Mouse (Mus musculus) myocyte (in vitro differentiated cells): ENCODE measurements around the gene Chn2. TPM values are rescaled to one million over a fixed set of nuclear protein-coding genes. Genes with fewer than 3 reads are reported as not detected.

Experiments
- H3K27me3 ChIP-seq: one replicate; pipeline ENCODE4 v1.6.1; 2011; ENCODE audit not compliant: control insufficient read depth, insufficient read depth, insufficient read length
- H3K36me3 ChIP-seq: one replicate; pipeline ENCODE4 v1.6.1; 2011; ENCODE audit not compliant: control insufficient read depth, insufficient read depth
- H3K4me2 ChIP-seq: one replicate; pipeline ENCODE4 v1.6.1; 2011; ENCODE audit warnings: low read depth, control low read depth
- H3K4me3 ChIP-seq: one replicate; pipeline ENCODE4 v1.5.1; 2011; ENCODE audit warnings: mild to moderate bottlenecking, control low read depth, moderate library complexity
- H3K79me2 ChIP-seq: one replicate; pipeline ENCODE4 v1.6.1; 2011; ENCODE audit not compliant: control insufficient read depth, insufficient read depth
- H3ac ChIP-seq: one replicate; pipeline ENCODE4 v1.6.1; 2011; ENCODE audit not compliant: control insufficient read depth, insufficient read length
- CEBPB ChIP-seq: IDR thresholded peaks from 2 replicates; pipeline ENCODE4 v1.6.1; 2011; ENCODE audit warnings: mild to moderate bottlenecking, moderate library complexity; ENCODE audit not compliant: poor library complexity, insufficient read depth, severe bottlenecking
- E2F4 ChIP-seq: IDR thresholded peaks from one replicate; pipeline ENCODE4 v1.6.1; 2011; ENCODE audit warnings: mild to moderate bottlenecking, control low read depth, moderate library complexity; ENCODE audit not compliant: insufficient read depth
- MAX ChIP-seq: IDR thresholded peaks from one replicate; pipeline ENCODE4 v1.6.1; 2011; ENCODE audit warnings: low read depth, mild to moderate bottlenecking, control low read depth
- MYOD1 ChIP-seq, 3 experiments: IDR thresholded peaks; one replicate each; pipeline ENCODE4 v1.6.1; 2011; ENCODE audit warnings: control low read depth in 2 of 3, low read depth in 2 of 3, mild to moderate bottlenecking in 2 of 3, moderate library complexity in 1 of 3; ENCODE audit not compliant: insufficient read length in 2 of 3, control insufficient read depth in 1 of 3
- MYOG ChIP-seq, 3 experiments: IDR thresholded peaks; one replicate each; pipeline ENCODE4 v1.6.1; 2011; ENCODE audit warnings: control low read depth in 2 of 3, low read depth in 2 of 3, mild to moderate bottlenecking in 2 of 3; ENCODE audit not compliant: insufficient read length in 2 of 3, control insufficient read depth in 1 of 3, insufficient read depth in 1 of 3
- POLR2A ChIP-seq: IDR thresholded peaks from one replicate; pipeline ENCODE4 v1.6.1; 2011; ENCODE audit warnings: low read depth, mild to moderate bottlenecking, control low read depth, moderate library complexity; ENCODE audit not compliant: insufficient read length
- POLR2AphosphoS2 ChIP-seq: IDR thresholded peaks from one replicate; pipeline ENCODE4 v1.6.1; 2011; ENCODE audit warnings: low read depth, control low read depth; ENCODE audit not compliant: insufficient read length
- REST ChIP-seq: IDR thresholded peaks from one replicate; pipeline ENCODE4 v1.6.1; 2011; ENCODE audit warnings: mild to moderate bottlenecking, control low read depth, moderate library complexity; ENCODE audit not compliant: insufficient read depth, insufficient read length
- SRF ChIP-seq: IDR thresholded peaks from one replicate; pipeline ENCODE4 v1.6.1; 2011; ENCODE audit warnings: low read depth; ENCODE audit not compliant: control insufficient read depth, insufficient read length
- TCF12 ChIP-seq: IDR thresholded peaks from one replicate; pipeline ENCODE4 v1.6.1; 2011; ENCODE audit warnings: mild to moderate bottlenecking, control low read depth; ENCODE audit not compliant: poor library complexity, insufficient read depth, severe bottlenecking
- TCF3 ChIP-seq: IDR thresholded peaks from one replicate; pipeline ENCODE4 v1.6.1; 2011; ENCODE audit warnings: low read depth, control low read depth; ENCODE audit not compliant: insufficient read length
- USF1 ChIP-seq: IDR thresholded peaks from one replicate; pipeline ENCODE4 v1.6.1; 2011; ENCODE audit warnings: low read depth, mild to moderate bottlenecking, control low read depth, moderate library complexity
- polyA plus RNA-seq: library from polyadenylated mRNA; unstranded; fragments of >200 nt; fragmentation: generic; extraction: Trizol; gene quantifications from one replicate; pipeline ENCODE4 v1.2.1, GENCODE M21; 2012; ENCODE audit warnings: missing spikeins

Chn2 gene
- polyA plus RNA-seq, 1 experiment, result 6.5 TPM

DNA sequence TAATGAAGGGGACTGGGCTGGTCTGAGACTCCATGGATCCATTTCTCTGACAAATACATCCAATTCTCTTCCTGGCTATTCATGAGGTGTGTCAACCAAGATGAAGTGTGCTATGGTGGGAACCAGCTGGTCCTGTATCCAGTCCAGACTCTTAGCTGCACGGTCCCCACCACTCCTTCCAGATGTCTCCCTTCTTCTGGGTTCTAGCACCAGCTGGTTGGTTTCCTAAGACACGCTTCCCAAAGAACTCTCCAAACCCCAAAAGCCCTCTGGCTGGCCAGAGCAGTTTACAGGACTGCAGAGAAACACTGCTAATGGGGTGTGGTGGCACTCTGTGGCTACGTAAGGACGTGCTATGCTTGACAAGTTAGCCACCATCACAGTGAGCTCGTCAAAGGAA is 20.5 kb upstream of the Chn2 start:
- Histone ChIP-seq H3ac (no peak overlapping the region), H3K27me3 (no peaks in the 10 kb centered on the region), H3K4me2 (no peak overlapping the region), H3K4me3 (no peak overlapping the region), H3K36me3 (no peaks in the 10 kb centered on the region), H3K79me2 (no peaks in the 10 kb centered on the region)
- TF ChIP-seq POLR2AphosphoS2, result no peak
- no peak for TF ChIP-seq TCF12

DNA sequence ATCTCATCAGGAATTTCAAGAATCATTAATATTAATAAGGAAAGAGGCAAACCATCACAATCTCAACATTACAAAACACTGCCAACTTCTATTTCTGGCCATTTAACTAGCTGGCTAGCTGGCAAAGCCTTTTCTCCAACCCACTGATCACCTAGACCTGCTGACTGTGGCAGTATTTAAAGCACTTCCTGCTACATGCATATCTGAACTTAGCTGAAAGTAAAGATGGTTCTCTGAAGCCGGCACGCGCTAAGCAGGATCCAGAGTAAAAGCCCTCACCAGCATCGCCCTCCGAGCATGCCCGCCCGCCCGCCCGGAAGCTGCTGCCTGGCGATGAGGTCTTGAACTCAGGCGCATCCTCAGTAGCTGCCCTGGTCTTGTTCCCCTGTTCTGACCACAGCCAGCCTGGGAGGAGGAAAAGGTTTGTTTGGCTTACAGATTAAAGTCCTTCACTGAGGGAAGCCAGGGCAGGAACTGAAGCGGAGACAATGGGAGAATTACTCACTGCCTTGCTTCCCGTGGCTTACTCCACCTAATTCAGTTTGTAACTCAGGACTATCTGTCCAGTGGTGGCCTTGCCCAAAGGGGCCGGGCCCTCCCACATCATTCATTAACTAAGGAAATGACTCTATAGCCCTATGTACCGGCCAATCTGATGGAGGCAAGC is 18.1 kb upstream of the Chn2 start:
- Histone ChIP-seq H3K4me3 (no peak overlapping the region), H3K27me3 (no peaks in the 10 kb centered on the region), H3K79me2 (no peaks in the 10 kb centered on the region), H3K36me3 (no peaks in the 10 kb centered on the region), H3K4me2 (no peak overlapping the region), H3ac (no peak overlapping the region)
- no peak for TF ChIP-seq CEBPB
- TF ChIP-seq E2F4, result no peak
- TF ChIP-seq MYOG (IDR thresholded peaks at IDR 0.05; ENCODE audit: control insufficient read depth in 1 of 3, insufficient read depth in 1 of 3, insufficient read length in 2 of 3, low read depth in 2 of 3), result no peak
- no peak for TF ChIP-seq TCF3
- TF ChIP-seq POLR2A, result no peak
- no peak for TF ChIP-seq TCF12
- no peak for TF ChIP-seq REST
- no peak for TF ChIP-seq MAX
- TF ChIP-seq SRF, result no peak
- no peak for TF ChIP-seq USF1
- no peak for TF ChIP-seq POLR2AphosphoS2
- TF ChIP-seq MYOD1 (IDR thresholded peaks at IDR 0.05; ENCODE audit: control insufficient read depth in 1 of 3, insufficient read length in 2 of 3, low read depth in 2 of 3), result no peak

DNA sequence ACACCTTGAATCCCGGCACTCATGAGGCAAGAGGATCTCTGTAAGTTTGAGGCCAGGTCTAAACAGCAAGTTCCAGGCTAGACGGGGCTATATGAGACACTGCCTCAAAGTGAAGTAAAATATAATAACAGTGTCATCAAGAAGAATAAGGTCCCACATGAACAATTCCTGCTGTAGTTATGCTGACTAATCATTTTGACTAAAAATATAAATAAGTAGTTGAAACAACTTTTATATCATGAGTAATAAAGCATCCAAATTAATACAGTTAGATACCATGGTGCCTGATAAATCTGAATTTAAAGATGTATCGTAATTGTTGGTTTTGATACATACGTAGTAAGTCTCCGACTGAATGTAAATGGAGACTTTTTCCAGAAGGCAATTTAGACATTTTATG is 15.5 kb upstream of the Chn2 start:
- TF ChIP-seq POLR2A, result no peak
- no peak for TF ChIP-seq CEBPB
- no peak overlapping the region for H3K4me3 ChIP-seq

DNA sequence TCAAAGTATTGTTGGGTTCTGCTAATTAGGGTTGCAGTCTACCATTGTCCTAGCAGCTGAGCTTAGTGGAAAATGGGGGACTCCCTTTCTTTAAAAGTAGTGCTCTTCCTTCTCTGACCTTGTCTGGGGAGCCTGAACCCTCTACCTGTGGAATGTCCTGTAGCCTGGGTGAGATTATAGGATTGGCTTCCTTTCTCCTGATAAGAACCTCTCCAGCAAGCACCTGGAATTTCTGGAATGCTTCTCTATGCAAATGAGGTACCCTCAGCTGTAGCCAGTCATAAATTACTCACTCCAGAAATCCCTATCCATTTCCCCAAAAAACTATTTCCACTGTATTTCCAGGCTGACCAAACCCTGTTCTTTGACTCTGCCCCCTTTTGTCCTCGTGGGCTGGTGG is 10.6 kb upstream of the Chn2 start:
- no peak for TF ChIP-seq REST
- TF ChIP-seq CEBPB, result no peak
- TF ChIP-seq POLR2AphosphoS2, result no peak
- no peak for TF ChIP-seq MAX
- no peak for TF ChIP-seq USF1
- no peak for TF ChIP-seq POLR2A
- no peak for TF ChIP-seq MYOD1 (IDR thresholded peaks at IDR 0.05; ENCODE audit: control insufficient read depth in 1 of 3, insufficient read length in 2 of 3, low read depth in 2 of 3)
- no peak for TF ChIP-seq TCF3
- TF ChIP-seq MYOG (IDR thresholded peaks at IDR 0.05; ENCODE audit: control insufficient read depth in 1 of 3, insufficient read depth in 1 of 3, insufficient read length in 2 of 3, low read depth in 2 of 3), result no peak
- no peak for TF ChIP-seq E2F4
- no peak for TF ChIP-seq TCF12
- TF ChIP-seq SRF, result no peak
- H3K27me3 ChIP-seq, result no peaks in the 10 kb centered on the region
- H3K36me3 ChIP-seq, result no peaks in the 10 kb centered on the region
- H3K4me3 ChIP-seq, result no peak overlapping the region
- no peaks in the 10 kb centered on the region for H3K79me2 ChIP-seq
- H3ac ChIP-seq, result no peak overlapping the region
- no peak overlapping the region for H3K4me2 ChIP-seq

More for the DNA sequence above, 15.5 kb upstream of the Chn2 start:
- H3K36me3 ChIP-seq, result no peaks in the 10 kb centered on the region
- no peak overlapping the region for H3K4me2 ChIP-seq
- no peak overlapping the region for H3ac ChIP-seq
- H3K27me3 ChIP-seq, result no peaks in the 10 kb centered on the region
- no peaks in the 10 kb centered on the region for H3K79me2 ChIP-seq

DNA sequence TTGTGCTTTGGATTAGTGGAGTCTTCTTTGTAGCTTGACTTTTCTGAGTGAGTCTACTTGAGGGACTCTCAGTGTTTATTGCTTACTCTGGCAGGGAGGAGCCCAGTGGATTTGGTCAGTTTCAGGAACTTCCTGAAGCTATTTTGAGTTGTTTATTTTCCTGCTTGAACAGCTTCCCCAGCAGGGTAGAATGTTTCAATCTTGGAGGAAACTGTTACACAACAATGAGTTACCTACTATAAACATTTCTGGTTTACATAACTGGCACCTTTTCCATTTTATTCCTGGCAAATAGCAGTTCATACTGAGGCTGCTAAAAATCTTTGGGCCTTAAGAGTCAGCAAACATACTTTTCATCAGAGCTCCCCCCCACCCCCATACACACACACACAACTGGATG is 9.0 kb upstream of the Chn2 start:
- no peak for TF ChIP-seq POLR2AphosphoS2
- TF ChIP-seq MYOD1 (IDR thresholded peaks at IDR 0.05; ENCODE audit: control insufficient read depth in 1 of 3, insufficient read length in 2 of 3, low read depth in 2 of 3), result no peak
- TF ChIP-seq CEBPB, result no peak
- TF ChIP-seq POLR2A, result no peak
- TF ChIP-seq SRF, result no peak
- TF ChIP-seq MAX, result no peak
- TF ChIP-seq TCF3, result no peak
- TF ChIP-seq USF1, result no peak
- no peak for TF ChIP-seq MYOG (IDR thresholded peaks at IDR 0.05; ENCODE audit: control insufficient read depth in 1 of 3, insufficient read depth in 1 of 3, insufficient read length in 2 of 3, low read depth in 2 of 3)
- TF ChIP-seq REST, result no peak
- no peak for TF ChIP-seq E2F4
- H3K36me3 ChIP-seq, result no peaks in the 10 kb centered on the region

More for the DNA sequence above, 9.0 kb upstream of the Chn2 start:
- H3K27me3 ChIP-seq, result no peaks in the 10 kb centered on the region
- no peak overlapping the region for H3K4me3 ChIP-seq
- no peak overlapping the region for H3K4me2 ChIP-seq
- no peaks in the 10 kb centered on the region for H3K79me2 ChIP-seq
- no peak overlapping the region for H3ac ChIP-seq
